Mouse (Mus musculus) left cerebral cortex, postnatal 14 days (tissue): ENCODE measurements at regions not wholly inside any gene's neighbourhood (a gene's known extent, or its start where the extent isn't known, plus 50 kb on each side); places are given as distances from the start of the nearest gene placed in this dataset.

Source experiments
- DNase-seq, 2 experiments: peaks; one replicate each; pipeline ENCODE4 v3.0.0; 2021 to 2022; ENCODE audit warnings: low spot score in 2 of 2, mixed read lengths in 1 of 2
- intact Hi-C: fragments of 180-260 bp; cut with DNase I; formaldehyde crosslinking; loops from one replicate; pipeline ENCODE4 v1.15.1; 2025

- intact Hi-C loops: no loop called here
- DNase-seq: peak; percentile 34 to 39
Measured at GRCm38 (mm10) chr12:71470983-71471715, 161.5 kb downstream of the Dact1 start.

GRCm38 (mm10) chr12:71471720-71472119, 162.0 kb downstream of the Dact1 start:
- intact Hi-C loops: no loop called here
- DNase-seq: no peak

- intact Hi-C loops: no loop called here
- no peak for DNase-seq
Measured at GRCm38 (mm10) chr12:71476238-71476637, 166.6 kb downstream of the Dact1 start.

GRCm38 (mm10) chr12:71477691-71478090, 168.0 kb downstream of the Dact1 start:
- intact Hi-C loops: no loop called here
- no peak for DNase-seq

- no peak for DNase-seq
Measured at GRCm38 (mm10) chr12:71481371-71481770, 171.7 kb downstream of the Dact1 start.

GRCm38 (mm10) chr12:71481899-71482593, 172.4 kb downstream of the Dact1 start:
- no peak for DNase-seq

More at GRCm38 (mm10) chr12:71481371-71481770, 171.7 kb downstream of the Dact1 start:
- intact Hi-C loops: no loop called here

GRCm38 (mm10) chr12:71482619-71483018, 172.9 kb downstream of the Dact1 start:
- intact Hi-C loops: no loop called here
- no peak for DNase-seq

More at GRCm38 (mm10) chr12:71481899-71482593, 172.4 kb downstream of the Dact1 start:
- intact Hi-C loops: no loop called here

GRCm38 (mm10) chr12:71483536-71484165, 174.0 kb downstream of the Dact1 start:
- intact Hi-C loops: no loop called here
- no peak for DNase-seq

GRCm38 (mm10) chr12:71484286-71484685, 174.6 kb downstream of the Dact1 start:
- no peak for DNase-seq
- intact Hi-C loops: no loop called here

GRCm38 (mm10) chr12:71486078-71486477, 176.4 kb downstream of the Dact1 start:
- DNase-seq: no peak
- intact Hi-C loops: no loop called here

GRCm38 (mm10) chr12:71487591-71488435, 178.1 kb downstream of the Dact1 start:
- peak; percentile 25 to 46 for DNase-seq
- intact Hi-C loops: no loop called here

- intact Hi-C loops: no loop called here
- DNase-seq: no peak
Measured at GRCm38 (mm10) chr12:71489295-71489694, 179.6 kb downstream of the Dact1 start.

GRCm38 (mm10) chr12:71494803-71495293, 185.2 kb downstream of the Dact1 start:
- DNase-seq: peak in 1 of 2 experiments; percentile 29

GRCm38 (mm10) chr12:71498246-71499029, 188.8 kb downstream of the Dact1 start:
- intact Hi-C loops: no loop called here
- DNase-seq: no peak

More at GRCm38 (mm10) chr12:71494803-71495293, 185.2 kb downstream of the Dact1 start:
- intact Hi-C loops: no loop called here

GRCm38 (mm10) chr12:71501299-71501810, 191.7 kb downstream of the Dact1 start:
- intact Hi-C loops: no loop called here
- peak in 1 of 2 experiments; percentile 33 for DNase-seq

GRCm38 (mm10) chr12:71503265-71503664, 193.6 kb downstream of the Dact1 start:
- DNase-seq: no peak

GRCm38 (mm10) chr12:71506206-71506605, 196.5 kb downstream of the Dact1 start:
- no peak for DNase-seq
- intact Hi-C loops: no loop called here

More at GRCm38 (mm10) chr12:71503265-71503664, 193.6 kb downstream of the Dact1 start:
- intact Hi-C loops: no loop called here

- intact Hi-C loops: no loop called here
- no peak for DNase-seq
Measured at GRCm38 (mm10) chr12:71506716-71507115, 197.0 kb downstream of the Dact1 start.
